Mouse (Mus musculus) MEL (cell line): ENCODE measurements around the gene Akap13. TPM values are rescaled to one million over a fixed set of nuclear protein-coding genes. Genes with fewer than 3 reads are reported as not detected.

Experiments
- DNase-seq: peaks from one replicate; pipeline ENCODE4 v3.0.0; 2011; ENCODE audit warnings: low read depth, low spot score
- H3K27ac ChIP-seq: 2 replicates; pipeline ENCODE4 v1.5.1; 2012; ENCODE audit warnings: low read depth, mild to moderate bottlenecking, control low read depth, low read length, moderate library complexity; ENCODE audit not compliant: control insufficient read depth
- H3K27me3 ChIP-seq, 2 experiments: fragments of 150-350 bp in 1 of 2; sonication (generic) in 1 of 2; 2 replicates each; pipeline ENCODE4 v1.6.1; 2012; ENCODE audit warnings: low read length in 2 of 2, mild to moderate bottlenecking in 2 of 2, improper control_type of control experiment in 1 of 2, moderate library complexity in 1 of 2; ENCODE audit not compliant: insufficient read depth in 2 of 2, control insufficient read depth in 1 of 2
- H3K36me3 ChIP-seq, 2 experiments: 2 replicates each; pipeline ENCODE4 v1.6.1; 2012 to 2014; ENCODE audit warnings: low read length in 2 of 2, improper control_type of control experiment in 1 of 2, inconsistent platforms in 1 of 2, mild to moderate bottlenecking in 1 of 2; ENCODE audit not compliant: insufficient read depth in 2 of 2, control insufficient read depth in 1 of 2
- H3K4me1 ChIP-seq, 2 experiments: fragments of 150-350 bp in 1 of 2; sonication (generic) in 1 of 2; 2 replicates each; pipeline ENCODE4 v1.6.1; 2012; ENCODE audit warnings: low read length in 2 of 2, improper control_type of control experiment in 1 of 2, mild to moderate bottlenecking in 1 of 2; ENCODE audit not compliant: insufficient read depth in 2 of 2, control insufficient read depth in 1 of 2
- H3K4me3 ChIP-seq, 2 experiments: fragments of 150-350 bp in 1 of 2; sonication (generic) in 1 of 2; 2 replicates each; pipeline ENCODE4 v1.5.1; 2012; ENCODE audit warnings: low read depth in 2 of 2, low read length in 2 of 2, mild to moderate bottlenecking in 2 of 2, moderate library complexity in 2 of 2, control low read depth in 1 of 2, improper control_type of control experiment in 1 of 2; ENCODE audit not compliant: control insufficient read depth in 1 of 2, insufficient read depth in 1 of 2
- H3K79me2 ChIP-seq: 2 replicates; pipeline ENCODE4 v1.6.1; 2012; ENCODE audit warnings: mild to moderate bottlenecking, low read length, moderate library complexity; ENCODE audit not compliant: control insufficient read depth, poor library complexity, insufficient read depth
- H3K9ac ChIP-seq: 2 replicates; pipeline ENCODE4 v1.6.1; 2012; ENCODE audit warnings: low read depth, mild to moderate bottlenecking, control low read depth, low read length, moderate library complexity; ENCODE audit not compliant: control insufficient read depth, poor library complexity, severe bottlenecking
- H3K9me3 ChIP-seq: fragments of 150-350 bp; sonication (generic); replicated peaks from 2 replicates; pipeline ENCODE4 v1.6.1; 2012; ENCODE audit warnings: mild to moderate bottlenecking, low read length, improper control_type of control experiment, moderate library complexity; ENCODE audit not compliant: insufficient read depth
- BHLHE40 ChIP-seq: IDR thresholded peaks from 2 replicates; pipeline ENCODE4 v1.6.1; 2012; ENCODE audit warnings: low read depth, mild to moderate bottlenecking, inconsistent platforms, low read length, improper control_type of control experiment, borderline replicate concordance
- CHD1 ChIP-seq: IDR thresholded peaks from 2 replicates; pipeline ENCODE4 v1.6.1; 2012; ENCODE audit warnings: low read depth, mild to moderate bottlenecking, inconsistent platforms, low read length, improper control_type of control experiment
- CHD2 ChIP-seq: IDR thresholded peaks from 2 replicates; pipeline ENCODE4 v1.6.1; 2011; ENCODE audit warnings: low read length, improper control_type of control experiment
- CTCF ChIP-seq, 3 experiments: IDR thresholded peaks in 2 of 3; conservative IDR thresholded peaks in 1 of 3; 2 replicates each; pipeline ENCODE4 v1.5.1; 2011 to 2012; ENCODE audit warnings: low read length in 3 of 3, low read depth in 2 of 3, mild to moderate bottlenecking in 2 of 3, improper control_type of control experiment in 1 of 3, inconsistent platforms in 1 of 3, mixed read lengths in 1 of 3, moderate library complexity in 1 of 3; ENCODE audit not compliant: control insufficient read depth in 1 of 3, insufficient read depth in 1 of 3, poor library complexity in 1 of 3, severe bottlenecking in 1 of 3
- E2F4 ChIP-seq: IDR thresholded peaks from 2 replicates; pipeline ENCODE4 v1.6.1; 2011; ENCODE audit warnings: low read depth, low read length, improper control_type of control experiment, borderline replicate concordance
- ELF1 ChIP-seq: IDR thresholded peaks from 2 replicates; pipeline ENCODE4 v1.6.1; 2014; ENCODE audit warnings: low read depth, mild to moderate bottlenecking, inconsistent platforms, low read length, improper control_type of control experiment, moderate library complexity
- EP300 ChIP-seq, 2 experiments: IDR thresholded peaks; 2 replicates each; pipeline ENCODE4 v1.6.1; 2011; ENCODE audit warnings: improper control_type of control experiment in 2 of 2, low read length in 2 of 2, low read depth in 1 of 2, mild to moderate bottlenecking in 1 of 2
- GABPA ChIP-seq: IDR thresholded peaks from 2 replicates; pipeline ENCODE4 v1.6.1; 2012; ENCODE audit warnings: low read depth, mild to moderate bottlenecking, inconsistent platforms, low read length, improper control_type of control experiment, moderate library complexity
- GATA1 ChIP-seq: IDR thresholded peaks from 2 replicates; pipeline ENCODE4 v1.6.1; 2011; ENCODE audit warnings: low read depth, low read length, improper control_type of control experiment
- HCFC1 ChIP-seq: IDR thresholded peaks from 2 replicates; pipeline ENCODE4 v1.6.1; 2012; ENCODE audit warnings: low read depth, mild to moderate bottlenecking, inconsistent platforms, low read length, improper control_type of control experiment, moderate library complexity
- JUND ChIP-seq: IDR thresholded peaks from 2 replicates; pipeline ENCODE4 v1.6.1; 2011; ENCODE audit warnings: low read depth, mild to moderate bottlenecking, improper control_type of control experiment, low read length
- KAT2A ChIP-seq: conservative IDR thresholded peaks from 2 replicates; pipeline ENCODE4 v1.6.1; 2012; ENCODE audit warnings: low read depth, low read length, improper control_type of control experiment, inconsistent platforms
- MAFK ChIP-seq: IDR thresholded peaks from 2 replicates; pipeline ENCODE4 v1.6.1; 2011; ENCODE audit warnings: low read depth, mild to moderate bottlenecking, low read length, improper control_type of control experiment, borderline replicate concordance
- MAZ ChIP-seq: IDR thresholded peaks from 2 replicates; pipeline ENCODE4 v1.6.1; 2012; ENCODE audit warnings: low read depth, mild to moderate bottlenecking, inconsistent platforms, low read length, improper control_type of control experiment
- MEF2A ChIP-seq: IDR thresholded peaks from 2 replicates; pipeline ENCODE4 v1.6.1; 2014; ENCODE audit warnings: low read depth, mild to moderate bottlenecking, inconsistent platforms, low read length, improper control_type of control experiment; ENCODE audit not compliant: poor library complexity, insufficient replicate concordance, severe bottlenecking; ENCODE audit errors: extremely low read depth
- MXI1 ChIP-seq: IDR thresholded peaks from 2 replicates; pipeline ENCODE4 v1.6.1; 2011; ENCODE audit warnings: mild to moderate bottlenecking, low read depth, low read length, improper control_type of control experiment
- MYB ChIP-seq: IDR thresholded peaks from 2 replicates; pipeline ENCODE4 v1.6.1; 2011; ENCODE audit warnings: mild to moderate bottlenecking, low read depth, low read length, improper control_type of control experiment
- NRF1 ChIP-seq: IDR thresholded peaks from 2 replicates; pipeline ENCODE4 v1.6.1; 2014; ENCODE audit warnings: low read depth, mild to moderate bottlenecking, inconsistent platforms, low read length, improper control_type of control experiment, moderate library complexity; ENCODE audit not compliant: poor library complexity, insufficient read depth, severe bottlenecking
- POLR2AphosphoS2 ChIP-seq: IDR thresholded peaks from 2 replicates; pipeline ENCODE4 v1.6.1; 2011; ENCODE audit warnings: low read length, improper control_type of control experiment
- RAD21 ChIP-seq: IDR thresholded peaks from 2 replicates; pipeline ENCODE4 v1.6.1; 2011; ENCODE audit warnings: mild to moderate bottlenecking, low read depth, low read length, improper control_type of control experiment
- RCOR1 ChIP-seq: IDR thresholded peaks from 2 replicates; pipeline ENCODE4 v1.6.1; 2012; ENCODE audit warnings: low read depth, mild to moderate bottlenecking, inconsistent platforms, low read length, improper control_type of control experiment
- SIN3A ChIP-seq: IDR thresholded peaks from 2 replicates; pipeline ENCODE4 v1.6.1; 2012; ENCODE audit warnings: low read length, improper control_type of control experiment, inconsistent platforms
- SMC3 ChIP-seq: IDR thresholded peaks from 2 replicates; pipeline ENCODE4 v1.6.1; 2011; ENCODE audit warnings: low read depth, low read length, improper control_type of control experiment
- TAL1 ChIP-seq: IDR thresholded peaks from 2 replicates; pipeline ENCODE4 v1.6.1; 2012; ENCODE audit warnings: mild to moderate bottlenecking, inconsistent platforms, low read length, moderate library complexity, mixed read lengths
- TBP ChIP-seq: IDR thresholded peaks from 2 replicates; pipeline ENCODE4 v1.8.0; 2011; ENCODE audit warnings: low read depth, low read length, improper control_type of control experiment
- TCF12 ChIP-seq: IDR thresholded peaks from 2 replicates; pipeline ENCODE4 v1.6.1; 2014; ENCODE audit warnings: low read depth, mild to moderate bottlenecking, inconsistent platforms, low read length, improper control_type of control experiment, moderate library complexity
- ZC3H11A ChIP-seq: IDR thresholded peaks from 2 replicates; pipeline ENCODE4 v1.6.1; 2012; ENCODE audit warnings: low read depth, mild to moderate bottlenecking, inconsistent platforms, low read length, improper control_type of control experiment
- ZKSCAN1 ChIP-seq: IDR thresholded peaks from 2 replicates; pipeline ENCODE4 v1.6.1; 2012; ENCODE audit warnings: low read depth, mild to moderate bottlenecking, inconsistent platforms, low read length, improper control_type of control experiment, moderate library complexity
- ZMIZ1 ChIP-seq: IDR thresholded peaks from 2 replicates; pipeline ENCODE4 v1.6.1; 2012; ENCODE audit warnings: low read depth, mild to moderate bottlenecking, inconsistent platforms, low read length, improper control_type of control experiment, moderate library complexity
- ZNF384 ChIP-seq: IDR thresholded peaks from 2 replicates; pipeline ENCODE4 v1.6.1; 2012; ENCODE audit warnings: low read depth, mild to moderate bottlenecking, inconsistent platforms, low read length, improper control_type of control experiment
- polyA plus RNA-seq, 2 experiments: library from polyadenylated mRNA; stranded (reverse) in 1 of 2; unstranded in 1 of 2; fragments of >175 nt in 1 of 2; fragments of >200 nt in 1 of 2; gene quantifications; 2 replicates each; pipeline versions ENCODE4 v1.2.1 to v1.2.4; 2012; ENCODE audit warnings: low replicate concordance in 2 of 2, low read depth in 1 of 2; ENCODE audit not compliant: insufficient read length in 2 of 2, insufficient read depth in 1 of 2, missing spikeins in 1 of 2
- total RNA-seq: library from RNA; depleted of rRNA; stranded (reverse); fragments of 300-350 nt; gene quantifications from 2 replicates; pipeline ENCODE4 v1.2.3, GENCODE M21; 2012

Akap13 gene
- total and polyA plus RNA-seq, 3 experiments = 4.1 to 4.5 TPM; not detected in 1

GRCm38 (mm10) chr7:75555940-75556339, 100.6 kb downstream of the Akap13 start:
- Histone ChIP-seq H3K4me3 (no peak overlapping the region), H3K27ac (no peak overlapping the region), H3K79me2 (no peaks in the 10 kb centered on the region), H3K36me3 (peaks cover 0 to 2% of the 10 kb centered on the region in 2 experiments; a peak in 1 of 4 replicates), H3K9ac (no peak overlapping the region), H3K4me1 (peaks cover 0 to 2% of the 10 kb centered on the region in 2 experiments; a peak in 1 of 4 replicates), H3K9me3 (no peaks in the 10 kb centered on the region), H3K27me3 (no peaks in the 10 kb centered on the region)
- peak; percentile 33 for DNase-seq
- TF ChIP-seq EP300 (IDR thresholded peaks at IDR 0.05; ENCODE audit: low read depth in 1 of 2, low read length in 2 of 2) (no peak), GATA1 (no peak), NRF1 (no peak), MEF2A (no peak), TAL1 (no peak), RAD21 (peak; percentile 57), MAFK (no peak), TCF12 (no peak), TBP (no peak), CHD1 (no peak), CTCF (IDR thresholded peaks at IDR 0.05 in 2 of 3, conservative IDR thresholded peaks at IDR 0.05 in 1 of 3; ENCODE audit: control insufficient read depth in 1 of 3, insufficient read depth in 1 of 3, low read depth in 2 of 3, low read length in 3 of 3, poor library complexity in 1 of 3, severe bottlenecking in 1 of 3) (peak in 2 of 3 experiments; percentile 23 to 62; a peak in 3 of 6 replicates), MXI1 (no peak), MYB (no peak), MAZ (no peak), ZC3H11A (peak; percentile 58), SIN3A (no peak), ZKSCAN1 (no peak), POLR2AphosphoS2 (no peak), ZNF384 (no peak), ZMIZ1 (no peak), JUND (no peak), E2F4 (no peak), BHLHE40 (no peak), GABPA (no peak), KAT2A (no peak), CHD2 (no peak), SMC3 (peak; percentile 80), ELF1 (no peak), HCFC1 (no peak), RCOR1 (no peak)
